Mouse (Mus musculus) kidney, postnatal 0 days (tissue): ENCODE measurements at regions not wholly inside any gene's neighbourhood (a gene's known extent, or its start where the extent isn't known, plus 50 kb on each side); places are given as distances from the start of the nearest gene placed in this dataset.

Source experiments
- ATAC-seq: fragments of 200-750 bp; cut with Nextera tagmentation; replicated peaks from 2 replicates; pipeline ENCODE4 v1.8.0; 2017; ENCODE audit warnings: low read depth, moderate number of reproducible peaks, moderate TSS enrichment, moderate library complexity; ENCODE audit not compliant: low FRiP score
- DNase-seq: peaks from one replicate; pipeline ENCODE4 v3.0.0-alpha.2; 2016; ENCODE audit warnings: low spot score
- H3K27ac ChIP-seq: fragments of 300-500 bp; sonication (generic); 2 replicates; pipeline ENCODE4 v1.5.1; 2014; ENCODE audit warnings: mild to moderate bottlenecking
- H3K27me3 ChIP-seq: fragments of 300-500 bp; sonication (generic); 2 replicates; pipeline ENCODE4 v1.6.1; 2014; ENCODE audit warnings: low read length, mixed read lengths; ENCODE audit not compliant: insufficient read depth
- H3K36me3 ChIP-seq: fragments of 300-500 bp; sonication (generic); 2 replicates; pipeline ENCODE4 v1.6.1; 2014; ENCODE audit warnings: low read length, mixed read lengths; ENCODE audit not compliant: insufficient read depth
- H3K4me1 ChIP-seq: fragments of 300-500 bp; sonication (generic); replicated peaks from 2 replicates; pipeline ENCODE4 v1.6.1; 2014; ENCODE audit warnings: antibody characterized with exemption, low read length, mixed read lengths; ENCODE audit not compliant: insufficient read depth
- H3K4me2 ChIP-seq: fragments of 300-500 bp; sonication (generic); 2 replicates; pipeline ENCODE4 v1.6.1; 2014; ENCODE audit warnings: mild to moderate bottlenecking, low read length, moderate library complexity, mixed read lengths
- H3K4me3 ChIP-seq: fragments of 300-500 bp; sonication (generic); replicated peaks from 2 replicates; pipeline ENCODE4 v1.5.1; 2014; ENCODE audit warnings: low read depth, low read length
- H3K9ac ChIP-seq: fragments of 300-500 bp; sonication (generic); 2 replicates; pipeline ENCODE4 v1.6.1; 2014; ENCODE audit warnings: low read depth, low read length
- H3K9me3 ChIP-seq: fragments of 300-500 bp; sonication (generic); replicated peaks from 2 replicates; pipeline ENCODE4 v1.6.1; 2016; ENCODE audit warnings: low read length, inconsistent platforms, mixed read lengths
- CTCF ChIP-seq: IDR thresholded peaks from 2 replicates; pipeline ENCODE4 v1.5.1; 2016; ENCODE audit warnings: antibody characterized with exemption, low read depth, mild to moderate bottlenecking, moderate library complexity
- WGBS: fragments of 180-500 bp; shearing (Covaris S2); extraction: QIAGEN DNeasy Blood & Tissue Kit; methylation state at CpG from one replicate; pipeline ENCODE4 v1.1.7; 2014; 5-methylcytosine and 5-hydroxymethylcytosine counted together

DNA sequence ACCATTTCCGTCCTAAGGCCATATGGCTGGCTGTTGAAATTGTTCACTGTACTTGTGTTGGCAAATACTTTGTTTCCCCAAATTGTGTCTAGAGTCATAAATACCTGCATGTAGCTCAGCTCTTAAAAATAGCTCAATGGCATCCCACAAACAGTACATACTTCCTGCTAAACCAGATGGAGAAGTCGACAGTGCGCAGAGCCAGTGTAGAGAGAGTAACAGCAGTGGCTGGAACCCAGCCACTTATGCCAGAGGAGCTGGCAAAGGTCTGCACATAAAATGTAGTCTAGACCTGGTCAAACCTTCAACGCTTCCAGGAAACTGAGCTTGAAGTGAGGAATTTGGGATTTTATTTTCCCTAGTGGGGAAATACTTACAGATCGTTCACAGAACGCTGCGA, 128.5 kb upstream of the Kcnj16 start:
- Histone ChIP-seq H3K9me3 (no peaks in the 10 kb centered on the region), H3K4me1 (no peaks in the 10 kb centered on the region), H3K4me3 (no peak overlapping the region), H3K9ac (no peak overlapping the region), H3K36me3 (no peaks in the 10 kb centered on the region), H3K27me3 (no peaks in the 10 kb centered on the region), H3K27ac (no peak overlapping the region), H3K4me2 (no peak overlapping the region)
- DNase-seq: no peak
- WGBS: 83% methylated on average over 7 of the region's 7 CpGs
- no peak for TF ChIP-seq CTCF
- ATAC-seq: no peak

DNA sequence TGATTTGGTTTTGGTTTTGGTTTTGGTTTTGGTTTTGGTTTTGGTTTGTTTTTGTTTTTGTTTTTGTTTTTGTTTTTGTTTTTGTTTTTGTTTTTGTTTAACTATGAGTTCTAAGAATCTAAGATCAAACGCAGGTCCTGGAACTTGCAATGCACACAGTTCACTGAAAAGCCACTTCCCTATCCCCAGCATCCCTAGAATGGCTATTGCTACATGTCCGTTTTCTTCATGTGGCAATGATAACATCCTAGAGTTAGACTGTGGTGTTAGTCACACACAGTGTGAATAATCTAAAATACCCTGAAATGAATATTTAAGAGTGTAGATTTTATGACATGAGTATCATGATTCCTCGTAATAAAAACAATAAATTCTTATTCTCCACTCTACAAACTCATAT, 99.5 kb upstream of the Kcnj16 start:
- no peaks in the 10 kb centered on the region for H3K36me3 ChIP-seq
- H3K4me3 ChIP-seq: no peak overlapping the region
- no peak overlapping the region for H3K9ac ChIP-seq
- no peaks in the 10 kb centered on the region for H3K4me1 ChIP-seq
- no peak overlapping the region for H3K27ac ChIP-seq
- DNase-seq (no peak), ATAC-seq (no peak)
- TF ChIP-seq CTCF: no peak
- H3K27me3 ChIP-seq: no peaks in the 10 kb centered on the region
- H3K4me2 ChIP-seq: no peak overlapping the region
- H3K9me3 ChIP-seq: no peaks in the 10 kb centered on the region
- WGBS: 84% methylated on average over 3 of the region's 3 CpGs

GRCm38 (mm10) chr11:110870133-110870532, 97.7 kb upstream of the Kcnj16 start:
- Histone ChIP-seq H3K27ac (no peak overlapping the region), H3K4me1 (no peaks in the 10 kb centered on the region), H3K9me3 (no peaks in the 10 kb centered on the region), H3K4me3 (no peak overlapping the region), H3K27me3 (no peaks in the 10 kb centered on the region), H3K4me2 (no peak overlapping the region), H3K9ac (no peak overlapping the region), H3K36me3 (no peaks in the 10 kb centered on the region)
- TF ChIP-seq CTCF: no peak
- 93% methylated on average over 2 of the region's 2 CpGs for WGBS
- DNase-seq (no peak), ATAC-seq (no peak)

GRCm38 (mm10) chr11:110874626-110875025, 93.2 kb upstream of the Kcnj16 start:
- H3K4me3 ChIP-seq: no peak overlapping the region
- no peaks in the 10 kb centered on the region for H3K9me3 ChIP-seq
- TF ChIP-seq CTCF: no peak
- ATAC-seq: no peak
- no peak overlapping the region for H3K27ac ChIP-seq
- no peaks in the 10 kb centered on the region for H3K4me1 ChIP-seq
- H3K27me3 ChIP-seq: no peaks in the 10 kb centered on the region
- H3K36me3 ChIP-seq: no peaks in the 10 kb centered on the region
- 52% methylated on average over 7 of the region's 7 CpGs for WGBS
- no peak overlapping the region for H3K4me2 ChIP-seq
- DNase-seq: no peak
- H3K9ac ChIP-seq: no peak overlapping the region

DNA sequence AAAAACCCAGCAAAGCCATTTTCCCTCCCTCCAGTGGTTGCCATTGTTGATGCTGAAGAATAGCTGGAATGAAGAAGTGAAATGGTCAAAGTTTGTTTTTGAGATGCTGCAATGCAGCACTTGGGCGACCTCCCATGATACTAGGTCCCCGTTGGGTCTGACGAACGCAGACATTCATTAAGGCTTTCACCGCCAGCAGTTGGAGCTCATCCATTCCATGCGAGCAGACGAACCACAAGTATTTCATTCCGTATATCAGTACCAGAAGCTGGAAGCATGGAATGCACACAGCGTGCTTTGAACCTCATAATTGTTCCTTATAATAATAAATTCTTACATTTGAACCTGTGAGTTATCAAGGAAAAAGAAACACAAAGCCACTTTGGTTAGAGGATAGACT, 86.9 kb upstream of the Kcnj16 start:
- H3K4me1 ChIP-seq: no peaks in the 10 kb centered on the region
- no peak overlapping the region for H3K4me2 ChIP-seq
- DNase-seq: peak; percentile 25
- no peak for ATAC-seq
- no peaks in the 10 kb centered on the region for H3K36me3 ChIP-seq
- no peak overlapping the region for H3K9ac ChIP-seq
- no peak overlapping the region for H3K27ac ChIP-seq
- WGBS: 68% methylated on average over 9 of the region's 9 CpGs
- no peaks in the 10 kb centered on the region for H3K9me3 ChIP-seq
- no peak for TF ChIP-seq CTCF
- no peaks in the 10 kb centered on the region for H3K27me3 ChIP-seq
- no peak overlapping the region for H3K4me3 ChIP-seq

DNA sequence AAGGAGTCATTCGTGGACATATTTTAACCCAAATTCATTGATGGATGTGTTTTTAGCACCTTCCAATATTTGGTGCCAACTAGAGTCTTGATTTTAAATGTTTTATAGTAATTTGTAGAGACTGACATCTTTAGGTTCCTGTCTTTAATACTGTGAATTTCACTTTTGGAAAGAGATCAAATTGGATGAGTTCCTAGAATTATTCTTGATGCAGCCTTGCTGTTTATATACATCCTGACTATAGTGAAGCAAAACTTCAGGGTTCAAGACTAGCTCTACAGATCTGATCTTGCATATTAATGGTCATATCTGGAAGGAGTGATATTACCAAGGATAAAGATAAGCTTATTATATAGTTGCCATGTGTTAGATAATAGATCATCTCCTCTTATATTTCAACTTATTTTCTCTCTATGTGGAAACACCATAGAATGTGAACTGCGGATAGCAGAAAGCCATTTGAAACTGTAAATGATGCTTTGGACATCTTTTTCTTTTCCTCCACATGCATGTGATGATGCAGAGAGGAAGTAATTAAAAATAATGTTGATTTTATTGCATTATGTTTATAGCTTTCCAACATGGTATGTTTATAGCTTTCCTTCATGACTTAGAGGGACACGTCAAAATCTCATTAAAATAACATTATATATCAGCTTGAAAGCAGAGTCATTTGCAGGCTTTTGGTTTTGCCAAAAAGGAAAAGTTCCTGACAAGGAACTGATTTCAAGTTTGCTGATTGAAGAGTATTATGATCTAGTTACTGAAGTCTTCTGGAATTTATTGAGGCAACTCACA, 78.3 kb upstream of the Kcnj16 start:
- DNase-seq (peak; percentile 61), ATAC-seq (no peak)
- no peaks in the 10 kb centered on the region for H3K36me3 ChIP-seq
- no peaks in the 10 kb centered on the region for H3K4me1 ChIP-seq
- no peak overlapping the region for H3K27ac ChIP-seq
- H3K9ac ChIP-seq: no peak overlapping the region
- no peak for TF ChIP-seq CTCF
- H3K9me3 ChIP-seq: no peaks in the 10 kb centered on the region
- H3K4me2 ChIP-seq: no peak overlapping the region
- WGBS: 69% methylated on average over 3 of the region's 3 CpGs
- H3K4me3 ChIP-seq: no peak overlapping the region
- H3K27me3 ChIP-seq: no peaks in the 10 kb centered on the region

GRCm38 (mm10) chr11:110890411-110890810, 77.4 kb upstream of the Kcnj16 start:
- H3K36me3 ChIP-seq: no peaks in the 10 kb centered on the region
- H3K9ac ChIP-seq: no peak overlapping the region
- no peaks in the 10 kb centered on the region for H3K9me3 ChIP-seq
- TF ChIP-seq CTCF: no peak
- no peaks in the 10 kb centered on the region for H3K27me3 ChIP-seq
- 68% methylated on average over 3 of the region's 3 CpGs for WGBS
- no peak overlapping the region for H3K4me3 ChIP-seq
- no peak for DNase-seq
- no peak overlapping the region for H3K27ac ChIP-seq
- no peak overlapping the region for H3K4me2 ChIP-seq
- no peaks in the 10 kb centered on the region for H3K4me1 ChIP-seq
- ATAC-seq: no peak
